Mouse (Mus musculus) lung, postnatal 36 days (tissue): ENCODE data around the gene Plppr3.
A peak's percentile ranks its signal among the peaks of the same experiment; 100 is the strongest.

Experiments used
- DNase-seq: peaks from one replicate; pipeline ENCODE4 v3.0.0; 2022; ENCODE audit warnings: mixed read lengths

The Plppr3 gene

GRCm38 (mm10) chr10:79817111-79817510, 57.3 kb downstream of the Plppr3 start:
- DNase-seq, result no peak

GRCm38 (mm10) chr10:79815671-79816494, 58.6 kb downstream of the Plppr3 start:
- DNase-seq, result no peak

GRCm38 (mm10) chr10:79814271-79814842, 60.1 kb downstream of the Plppr3 start:
- DNase-seq, result no peak

GRCm38 (mm10) chr10:79811736-79812637, 62.4 kb downstream of the Plppr3 start:
- peak; percentile 89 for DNase-seq
